Mouse (Mus musculus): Measurements from ENCODE around the gene Sart3. TPM values are rescaled to one million over a fixed set of nuclear protein-coding genes. Genes with fewer than 3 reads are reported as not detected.

Sart3 gene
- total RNA-seq, 1 experiment from 2014 or later, result 34.4 TPM

GRCm38 (mm10) chr5:113735023-113735344 is 37.3 kb downstream of the Sart3 start:
- ATAC-seq (replicated peaks; ENCODE audit: insufficient number of reproducible peaks, low FRiP score, low TSS enrichment, poor library complexity, severe bottlenecking), result no peak

GRCm38 (mm10) chr5:113734376-113734775 is 37.9 kb downstream of the Sart3 start:
- ATAC-seq (replicated peaks; ENCODE audit: insufficient number of reproducible peaks, low FRiP score, low TSS enrichment, poor library complexity, severe bottlenecking), result no peak

GRCm38 (mm10) chr5:113732182-113732581 is 40.1 kb downstream of the Sart3 start:
- ATAC-seq (replicated peaks; ENCODE audit: insufficient number of reproducible peaks, low FRiP score, low TSS enrichment, poor library complexity, severe bottlenecking), result no peak

GRCm38 (mm10) chr5:113731174-113731573 is 41.1 kb downstream of the Sart3 start:
- ATAC-seq (replicated peaks; ENCODE audit: insufficient number of reproducible peaks, low FRiP score, low TSS enrichment, poor library complexity, severe bottlenecking), result no peak

GRCm38 (mm10) chr5:113730641-113731121 is 41.6 kb downstream of the Sart3 start:
- ATAC-seq (replicated peaks; ENCODE audit: insufficient number of reproducible peaks, low FRiP score, low TSS enrichment, poor library complexity, severe bottlenecking), result no peak

- no peak for ATAC-seq (replicated peaks; ENCODE audit: insufficient number of reproducible peaks, low FRiP score, low TSS enrichment, poor library complexity, severe bottlenecking)
Measured at GRCm38 (mm10) chr5:113728691-113729090, 43.6 kb downstream of the Sart3 start.

GRCm38 (mm10) chr5:113728011-113728410 is 44.3 kb downstream of the Sart3 start:
- no peak for ATAC-seq (replicated peaks; ENCODE audit: insufficient number of reproducible peaks, low FRiP score, low TSS enrichment, poor library complexity, severe bottlenecking)

- no peak for ATAC-seq (replicated peaks; ENCODE audit: insufficient number of reproducible peaks, low FRiP score, low TSS enrichment, poor library complexity, severe bottlenecking)
Measured at GRCm38 (mm10) chr5:113727238-113727637, 45.1 kb downstream of the Sart3 start.

- ATAC-seq (replicated peaks; ENCODE audit: insufficient number of reproducible peaks, low FRiP score, low TSS enrichment, poor library complexity, severe bottlenecking), result no peak
Measured at GRCm38 (mm10) chr5:113726618-113727017, 45.7 kb downstream of the Sart3 start.

GRCm38 (mm10) chr5:113725417-113725816 is 46.9 kb downstream of the Sart3 start:
- ATAC-seq (replicated peaks; ENCODE audit: insufficient number of reproducible peaks, low FRiP score, low TSS enrichment, poor library complexity, severe bottlenecking), result no peak

- ATAC-seq (replicated peaks; ENCODE audit: insufficient number of reproducible peaks, low FRiP score, low TSS enrichment, poor library complexity, severe bottlenecking), result peak; percentile 81
Measured at GRCm38 (mm10) chr5:113724446-113724845, 47.9 kb downstream of the Sart3 start, which contains the start of gene 1700069L16Rik. TSS of gene 1700069L16Rik (minus strand) at chr5:113724772.

- ATAC-seq (replicated peaks; ENCODE audit: insufficient number of reproducible peaks, low FRiP score, low TSS enrichment, poor library complexity, severe bottlenecking), result no peak
Measured at GRCm38 (mm10) chr5:113723567-113724237, 48.6 kb downstream of the Sart3 start.

- ATAC-seq (replicated peaks; ENCODE audit: insufficient number of reproducible peaks, low FRiP score, low TSS enrichment, poor library complexity, severe bottlenecking), result no peak
Measured at GRCm38 (mm10) chr5:113722224-113723013, 49.9 kb downstream of the Sart3 start.

GRCm38 (mm10) chr5:113719221-113719661 is 53.1 kb downstream of the Sart3 start:
- no peak for ATAC-seq (replicated peaks; ENCODE audit: insufficient number of reproducible peaks, low FRiP score, low TSS enrichment, poor library complexity, severe bottlenecking)

- ATAC-seq (replicated peaks; ENCODE audit: insufficient number of reproducible peaks, low FRiP score, low TSS enrichment, poor library complexity, severe bottlenecking), result no peak
Measured at GRCm38 (mm10) chr5:113716581-113717388, 55.5 kb downstream of the Sart3 start.

- ATAC-seq (replicated peaks; ENCODE audit: insufficient number of reproducible peaks, low FRiP score, low TSS enrichment, poor library complexity, severe bottlenecking), result no peak
Measured at GRCm38 (mm10) chr5:113712861-113713260, 59.4 kb downstream of the Sart3 start.

- ATAC-seq (replicated peaks; ENCODE audit: insufficient number of reproducible peaks, low FRiP score, low TSS enrichment, poor library complexity, severe bottlenecking), result no peak
Measured at GRCm38 (mm10) chr5:113703803-113704585, 68.3 kb downstream of the Sart3 start.

- no peak for ATAC-seq (replicated peaks; ENCODE audit: insufficient number of reproducible peaks, low FRiP score, low TSS enrichment, poor library complexity, severe bottlenecking)
Measured at GRCm38 (mm10) chr5:113700388-113701023, 71.8 kb downstream of the Sart3 start.

All from monocyte, adult 5-6 weeks (primary cell).